ENCODE assay signal across 18 mouse cellular contexts in genomic region chr17:29918791-29919551, GRCm38 (mm10). TPM values are rescaled to one million over a fixed set of nuclear protein-coding genes. Genes with fewer than 3 reads are reported as not detected.
DNase-seq lines count a peak whose midpoint lies in the region; ATAC-seq lines count a peak whose summit lies in the region.
"Had no signal": no experiment of that assay in that cellular context is flagged by ENCODE, and none has a peak within 500 bp of the region (broad histone marks: within the 10 kb centered on the region; RNA-seq: fewer than 3 reads in every experiment).

No protein-coding gene starts in this region.

- H3K27me3 ChIP-seq in heart, embryonic 15.5 days: no peaks in the 10 kb centered on the region
- no peaks in the 10 kb centered on the region for H3K27me3 ChIP-seq in hindbrain, embryonic 16.5 days (replicated peaks; ENCODE audit: control insufficient read depth, insufficient read depth, low read length)
- no peaks in the 10 kb centered on the region for H3K27me3 ChIP-seq in neural tube, embryonic 15.5 days (replicated peaks)
- H3K27me3 ChIP-seq: neural tube, embryonic 12.5 days had no signal

- no peaks in the 10 kb centered on the region for H3K9me3 ChIP-seq in heart, embryonic 15.5 days (replicated peaks)
- H3K9me3 ChIP-seq in hindbrain, embryonic 16.5 days (ENCODE audit: control insufficient read depth, low read length): no peaks in the 10 kb centered on the region
- H3K9me3 ChIP-seq in neural tube, embryonic 15.5 days (replicated peaks): no peaks in the 10 kb centered on the region
- H3K9me3 ChIP-seq: G1E; liver, embryonic 12.5 days; neural tube, embryonic 12.5 days had no signal

- no peak for DNase-seq in heart, postnatal 14 days
- peak; percentile 34 for DNase-seq in right cerebral cortex, postnatal 4 days
- DNase-seq in right cerebral cortex, adult 2 months (ENCODE audit: low spot score in 2 of 2): no peak
- DNase-seq in ovary, adult 18-20 months (ENCODE audit: low spot score): no peak
- DNase-seq: adrenal gland, adult 2 months; cerebellum, adult 9-11 months; kidney, adult 11 months; kidney, postnatal 25 days; right cerebral cortex, adult 18-20 months; thymus, postnatal 25 days had no signal

- 61% methylated on average over 13 of the region's 13 CpGs for WGBS in heart, embryonic 15.5 days
- 29% methylated on average over 13 of the region's 13 CpGs for WGBS in hindbrain, embryonic 16.5 days
- whole genome bisulfite sequencing in neural tube, embryonic 15.5 days: 38% methylated on average over 13 of the region's 13 CpGs

- H3K4me3 ChIP-seq in heart, embryonic 15.5 days: no peak overlapping the region
- no peak overlapping the region for H3K4me3 ChIP-seq in hindbrain, embryonic 16.5 days (ENCODE audit: low read length)
- H3K4me3 ChIP-seq in neural tube, embryonic 15.5 days (replicated peaks): no peak overlapping the region
- H3K4me3 ChIP-seq: liver, embryonic 12.5 days; neural tube, embryonic 12.5 days had no signal

- no peak for ATAC-seq in heart, embryonic 15.5 days (replicated peaks; ENCODE audit: insufficient number of reproducible peaks, insufficient read depth, low FRiP score, low read depth)
- peak; percentile 79; the same call in 1 of the 2 replicates for ATAC-seq in hindbrain, embryonic 16.5 days
- peak; percentile 73; the same call in 1 of the 2 replicates for ATAC-seq in neural tube, embryonic 15.5 days (ENCODE audit: low FRiP score)
- ATAC-seq in megakaryocyte-erythroid progenitor cell, adult 5-6 weeks (replicated peaks; ENCODE audit: low FRiP score, low TSS enrichment, poor library complexity, severe bottlenecking): no peak
- ATAC-seq: liver, embryonic 12.5 days; lung, postnatal 0 days had no signal

- no peaks in the 10 kb centered on the region for H3K36me3 ChIP-seq in heart, embryonic 15.5 days
- H3K36me3 ChIP-seq in hindbrain, embryonic 16.5 days (ENCODE audit: control insufficient read depth, insufficient read depth, low read length): no peaks in the 10 kb centered on the region
- no peaks in the 10 kb centered on the region for H3K36me3 ChIP-seq in neural tube, embryonic 15.5 days
- H3K36me3 ChIP-seq: G1E; liver, embryonic 12.5 days; neural tube, embryonic 12.5 days had no signal

- 0 out of 2 replicates have a peak overlapping the region, but pooled peaks have one; percentile 13 for H3K4me2 ChIP-seq in heart, embryonic 15.5 days
- H3K4me2 ChIP-seq in hindbrain, embryonic 16.5 days (ENCODE audit: low read length): no peak overlapping the region
- H3K4me2 ChIP-seq in neural tube, embryonic 15.5 days: no peak overlapping the region
- H3K4me2 ChIP-seq: liver, embryonic 12.5 days; neural tube, embryonic 12.5 days had no signal

- intact Hi-C loops in heart, postnatal 14 days (cut with DNase I): no loop called here

- H3K27ac ChIP-seq in heart, embryonic 15.5 days: peak overlapping the region; percentile 45
- 0 out of 2 replicates have a peak overlapping the region, but pooled peaks have one; percentile 31 for H3K27ac ChIP-seq in hindbrain, embryonic 16.5 days (ENCODE audit: low read depth, low read length)
- peak overlapping the region; percentile 48 for H3K27ac ChIP-seq in neural tube, embryonic 15.5 days (replicated peaks)
- H3K27ac ChIP-seq: liver, embryonic 12.5 days; neural tube, embryonic 12.5 days had no signal

- no peak overlapping the region for H3K9ac ChIP-seq in heart, embryonic 15.5 days
- no peak overlapping the region for H3K9ac ChIP-seq in hindbrain, embryonic 16.5 days (ENCODE audit: low read depth, low read length)
- no peak overlapping the region for H3K9ac ChIP-seq in neural tube, embryonic 15.5 days (replicated peaks)
- H3K9ac ChIP-seq: liver, embryonic 12.5 days; neural tube, embryonic 12.5 days had no signal

- H3K4me1 ChIP-seq in heart, embryonic 15.5 days (replicated peaks): peaks cover 26% of the 10 kb centered on the region
- H3K4me1 ChIP-seq in hindbrain, embryonic 16.5 days (ENCODE audit: control insufficient read depth, insufficient read depth, low read depth, low read length): peaks cover 8% of the 10 kb centered on the region
- peaks cover 25% of the 10 kb centered on the region for H3K4me1 ChIP-seq in neural tube, embryonic 15.5 days
- H3K4me1 ChIP-seq: liver, embryonic 12.5 days had no signal

RNA-seq across cellular contexts. Expression of gene Mdga1, which starts 50.9 kb away (rescaled TPM):
- polyA plus RNA-seq in heart, embryonic 15.5 days (2015; fragmentation: Nextera tagmentation; extraction: Ambion mirVana): 4.2 and 7.4 TPM in 2 replicates
- 10 to 100 TPM; 16.0 to 22.2 TPM for total RNA-seq in heart, postnatal 14 days (2021)
- polyA plus RNA-seq in hindbrain, embryonic 16.5 days (2015; fragmentation: Nextera tagmentation; extraction: Ambion mirVana): 13.9 and 14.0 TPM in 2 replicates
- 7.1 and 10.9 TPM in 2 replicates for polyA plus RNA-seq in neural tube, embryonic 15.5 days (2015; fragmentation: Nextera tagmentation; extraction: Ambion mirVana)
- 7.3 and 13.7 TPM in 2 replicates for total RNA-seq in megakaryocyte-erythroid progenitor cell, adult 5-6 weeks (2014; fragmentation: Nextera tagmentation)
- 5.4 and 14.4 TPM in 2 replicates for total RNA-seq in megakaryocyte-erythroid progenitor cell, adult 5-6 weeks (2017)

Comparison
In these comparisons a context has a peak if more than half of its experiments do, and no peak if none do; other contexts are left out.
1. ATAC-seq: peak in hindbrain, embryonic 16.5 days (single experiment) and neural tube, embryonic 15.5 days (single experiment); none in heart, embryonic 15.5 days (single experiment) and megakaryocyte-erythroid progenitor cell, adult 5-6 weeks (single experiment).
2. Peak in every context shown above with its lines, with median percentiles within 50 percentile points of each other: H3K27ac ChIP-seq.